ENCODE assay signal across 8 mouse cellular contexts in the genomic region with DNA sequence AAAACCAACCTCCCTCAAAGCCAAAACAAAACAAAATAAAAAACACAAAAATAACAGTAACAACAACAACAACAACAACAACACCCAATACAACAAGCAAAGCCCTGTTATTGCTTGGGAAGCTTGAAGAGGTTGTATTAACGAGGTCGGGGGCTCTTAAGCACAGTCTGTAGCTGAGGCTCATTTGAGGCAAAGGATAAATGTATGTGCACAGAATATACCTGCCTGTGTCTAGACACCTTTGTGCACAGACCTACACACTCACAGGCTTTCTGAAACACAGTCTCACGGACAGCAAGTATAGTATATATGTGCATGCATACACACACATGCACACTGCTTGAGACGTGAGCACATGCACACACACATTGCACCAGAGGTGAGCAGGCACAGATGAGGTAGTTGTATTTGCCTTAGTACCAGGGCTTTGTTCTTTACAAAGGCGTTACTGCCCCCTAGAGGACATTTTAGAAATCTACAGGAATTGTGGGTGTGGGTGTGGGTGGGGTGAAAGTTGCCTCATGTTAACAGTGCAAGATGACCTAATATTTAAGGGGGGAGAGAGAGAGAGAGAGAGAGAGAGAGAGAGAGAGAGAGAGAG. TPM values are rescaled to one million over a fixed set of nuclear protein-coding genes. Genes with fewer than 3 reads are reported as not detected.
DNase-seq lines count a peak whose midpoint lies in the region; ATAC-seq and TF ChIP-seq lines count a peak whose summit lies in the region.

No protein-coding gene starts in this region.

- H3K4me1 ChIP-seq in MEL (ENCODE audit: control insufficient read depth in 1 of 2, insufficient read depth in 2 of 2, low read length in 2 of 2): no peaks in the 10 kb centered on the region; a peak in 2 of 4 replicates
- no peaks in the 10 kb centered on the region for H3K4me1 ChIP-seq in hindbrain, embryonic 14.5 days (replicated peaks; ENCODE audit: control insufficient read depth, insufficient read depth, low read length)
- no peaks in the 10 kb centered on the region for H3K4me1 ChIP-seq in liver, embryonic 11.5 days (replicated peaks; ENCODE audit: control insufficient read depth, insufficient read depth, low read length)

- ATAC-seq in hindbrain, embryonic 14.5 days (ENCODE audit: low FRiP score): peak; percentile 84
- peak; percentile 70 for ATAC-seq in liver, embryonic 11.5 days (replicated peaks; ENCODE audit: low FRiP score)
- ATAC-seq in monocyte, adult 5-6 weeks (replicated peaks; ENCODE audit: insufficient number of reproducible peaks, low FRiP score, low TSS enrichment, poor library complexity, severe bottlenecking): peak; percentile 80

- 23% methylated on average over 5 of the region's 5 CpGs for WGBS in hindbrain, embryonic 14.5 days
- WGBS in liver, embryonic 11.5 days: 17% methylated on average over 5 of the region's 5 CpGs

- H3K9ac ChIP-seq in MEL (ENCODE audit: control insufficient read depth, low read depth, low read length, poor library complexity, severe bottlenecking): no peak overlapping the region
- no peak overlapping the region for H3K9ac ChIP-seq in hindbrain, embryonic 14.5 days
- H3K9ac ChIP-seq in liver, embryonic 11.5 days (ENCODE audit: low read depth, low read length): no peak overlapping the region

- no peak for TF ChIP-seq EP300 in MEL (IDR thresholded peaks at IDR 0.05; ENCODE audit: low read depth in 1 of 2, low read length in 2 of 2)

- no peaks in the 10 kb centered on the region; a peak in 3 of 4 replicates for H3K27me3 ChIP-seq in MEL (ENCODE audit: control insufficient read depth in 1 of 2, insufficient read depth in 2 of 2, low read length in 2 of 2)
- H3K27me3 ChIP-seq in hindbrain, embryonic 14.5 days (ENCODE audit: control insufficient read depth, insufficient read depth, low read length): peaks cover 58% of the 10 kb centered on the region
- H3K27me3 ChIP-seq in liver, embryonic 11.5 days (replicated peaks; ENCODE audit: control insufficient read depth, insufficient read depth, low read length): peaks cover 6% of the 10 kb centered on the region

- H3K79me2 ChIP-seq in MEL (ENCODE audit: control insufficient read depth, insufficient read depth, low read length, poor library complexity): no peaks in the 10 kb centered on the region

- TF ChIP-seq RAD21 in MEL (IDR thresholded peaks at IDR 0.05; ENCODE audit: low read depth, low read length): peak; percentile 89

- no peaks in the 10 kb centered on the region for H3K9me3 ChIP-seq in MEL (replicated peaks; ENCODE audit: insufficient read depth, low read length)
- no peaks in the 10 kb centered on the region for H3K9me3 ChIP-seq in hindbrain, embryonic 14.5 days (ENCODE audit: control insufficient read depth, low read length)
- no peaks in the 10 kb centered on the region for H3K9me3 ChIP-seq in liver, embryonic 11.5 days (ENCODE audit: control insufficient read depth, low read length)

- no peaks in the 10 kb centered on the region for H3K36me3 ChIP-seq in MEL (ENCODE audit: control insufficient read depth in 1 of 2, insufficient read depth in 2 of 2, low read length in 2 of 2)
- H3K36me3 ChIP-seq in hindbrain, embryonic 14.5 days (replicated peaks; ENCODE audit: control insufficient read depth, insufficient read depth): no peaks in the 10 kb centered on the region
- no peaks in the 10 kb centered on the region for H3K36me3 ChIP-seq in liver, embryonic 11.5 days (ENCODE audit: control insufficient read depth, insufficient read depth, low read length)

- no peak overlapping the region for H3K4me2 ChIP-seq in hindbrain, embryonic 14.5 days (replicated peaks)
- H3K4me2 ChIP-seq in liver, embryonic 11.5 days: no peak overlapping the region

- peak; percentile 42 to 82 (median 58); a peak in 5 of 6 replicates for TF ChIP-seq CTCF in MEL (IDR thresholded peaks at IDR 0.05 in 2 of 3, conservative IDR thresholded peaks at IDR 0.05 in 1 of 3; ENCODE audit: control insufficient read depth in 1 of 3, insufficient read depth in 1 of 3, low read depth in 2 of 3, low read length in 3 of 3, poor library complexity in 1 of 3, severe bottlenecking in 1 of 3)

- H3K27ac ChIP-seq in MEL (ENCODE audit: control insufficient read depth, low read depth, low read length): no peak overlapping the region
- no peak overlapping the region for H3K27ac ChIP-seq in hindbrain, embryonic 14.5 days
- H3K27ac ChIP-seq in liver, embryonic 11.5 days (ENCODE audit: low read depth, low read length): no peak overlapping the region

- H3K4me3 ChIP-seq in MEL (ENCODE audit: control insufficient read depth in 1 of 2, insufficient read depth in 1 of 2, low read depth in 2 of 2, low read length in 2 of 2): no peak overlapping the region
- no peak overlapping the region for H3K4me3 ChIP-seq in hindbrain, embryonic 14.5 days (replicated peaks; ENCODE audit: low read length)
- no peak overlapping the region for H3K4me3 ChIP-seq in liver, embryonic 11.5 days (ENCODE audit: low read depth, low read length)

- DNase-seq in adrenal gland, adult 2 months: peak; percentile 39
- DNase-seq in adrenal gland, postnatal 4 days (ENCODE audit: low spot score in 2 of 2): no peak
- peak; percentile 88 for DNase-seq in MEL (ENCODE audit: low read depth, low spot score)
- DNase-seq in embryo, embryonic 11 days: peak; percentile 75
- peak; percentile 72 for DNase-seq in hindbrain, embryonic 14.5 days (ENCODE audit: low spot score)
- no peak for DNase-seq in liver, embryonic 11.5 days (ENCODE audit: low spot score)
- no peak for DNase-seq in urinary bladder, adult 18-20 months (ENCODE audit: low spot score in 2 of 2)

- no peak for TF ChIP-seq POLR2A in MEL (IDR thresholded peaks at IDR 0.05; ENCODE audit: control insufficient read depth in 1 of 2, insufficient read depth in 1 of 2, low read depth in 1 of 2, low read length in 2 of 2, poor library complexity in 1 of 2)

TF ChIP-seq in MEL, 35 proteins besides CTCF, POLR2A, EP300 and RAD21:
- TF ChIP-seq MYC (IDR thresholded peaks at IDR 0.05; ENCODE audit: low read depth, low read length) (peak; percentile 66), ZC3H11A (IDR thresholded peaks at IDR 0.05; ENCODE audit: low read depth, low read length) (peak; percentile 64), SMC3 (IDR thresholded peaks at IDR 0.05; ENCODE audit: low read depth, low read length) (peak; percentile 75), GABPA (IDR thresholded peaks at IDR 0.05; ENCODE audit: low read depth, low read length) (no peak), MAZ (IDR thresholded peaks at IDR 0.05; ENCODE audit: low read depth, low read length) (peak; percentile 42; the same call in 1 of the 2 replicates)
TF ChIP-seq in MEL: peak in this region for 4.

RNA-seq across cellular contexts. Expression of a gene that starts 10.4 kb away (rescaled TPM):
- 10 to 100 TPM; 42.2 to 46.3 TPM for total RNA-seq in adrenal gland, adult 2 months (2021)
- polyA plus RNA-seq in adrenal gland, adult 2 months (2012; rRNA removed): 37.7 and 41.5 TPM in 2 replicates
- total RNA-seq in adrenal gland, postnatal 4 days (2021): 10 to 100 TPM; 53.5 to 55.2 TPM
- total RNA-seq in MEL (2012; rRNA removed): 14.9 and 19.8 TPM in 2 replicates
- 10 to 100 TPM in 1 of 2 experiments, not detected in 1; 38.1 TPM for polyA plus RNA-seq in MEL (2012; ENCODE audit: insufficient read depth in 1 of 2, insufficient read length in 2 of 2, low read depth in 1 of 2, low replicate concordance in 2 of 2, missing spikeins in 1 of 2)
- 39.9 and 40.2 TPM in 2 replicates for polyA plus RNA-seq in hindbrain, embryonic 14.5 days (2014; fragmentation: Nextera tagmentation; extraction: Ambion mirVana)
- polyA plus RNA-seq in liver, embryonic 11.5 days (2014; fragmentation: Nextera tagmentation; extraction: Ambion mirVana): 14.6 and 16.1 TPM in 2 replicates
- 30.1 to 44.1 TPM (median 32.0 TPM) in 3 replicates for total RNA-seq in monocyte, adult 5-6 weeks (2017)

RNA-seq across cellular contexts. Expression of a gene that starts 15.9 kb away (rescaled TPM):
- 1 to 10 TPM; 1.6 to 1.8 TPM for total RNA-seq in adrenal gland, adult 2 months (2021)
- polyA plus RNA-seq in adrenal gland, adult 2 months (2012; rRNA removed): 1.3 and 3.3 TPM in 2 replicates
- 1 to 10 TPM; 6.2 to 7.1 TPM for total RNA-seq in adrenal gland, postnatal 4 days (2021)
- not detected in 2 replicates for total RNA-seq in MEL (2012; rRNA removed)
- polyA plus RNA-seq in MEL (2012; ENCODE audit: insufficient read depth in 1 of 2, insufficient read length in 2 of 2, low read depth in 1 of 2, low replicate concordance in 2 of 2, missing spikeins in 1 of 2): not detected
- polyA plus RNA-seq in hindbrain, embryonic 14.5 days (2014; fragmentation: Nextera tagmentation; extraction: Ambion mirVana): 6.9 and 7.5 TPM in 2 replicates
- 1.0 and 1.4 TPM in 2 replicates for polyA plus RNA-seq in liver, embryonic 11.5 days (2014; fragmentation: Nextera tagmentation; extraction: Ambion mirVana)
- total RNA-seq in monocyte, adult 5-6 weeks (2017): not detected in 3 replicates

RNA-seq across cellular contexts. Expression of a gene that starts 25.4 kb away (rescaled TPM):
- 10 to 100 TPM in 1 of 2 experiments, 1 to 10 TPM in 1; 9.0 to 12.0 TPM for total RNA-seq in adrenal gland, adult 2 months (2021)
- 5.1 and 6.5 TPM in 2 replicates for polyA plus RNA-seq in adrenal gland, adult 2 months (2012; rRNA removed)
- total RNA-seq in adrenal gland, postnatal 4 days (2021): 10 to 100 TPM; 11.7 to 12.7 TPM
- total RNA-seq in MEL (2012; rRNA removed): 1.6 and 2.8 TPM in 2 replicates
- 1 to 10 TPM in 1 of 2 experiments, not detected in 1; 3.9 TPM for polyA plus RNA-seq in MEL (2012; ENCODE audit: insufficient read depth in 1 of 2, insufficient read length in 2 of 2, low read depth in 1 of 2, low replicate concordance in 2 of 2, missing spikeins in 1 of 2)
- 30.3 and 35.4 TPM in 2 replicates for polyA plus RNA-seq in hindbrain, embryonic 14.5 days (2014; fragmentation: Nextera tagmentation; extraction: Ambion mirVana)
- 9.4 and 9.5 TPM in 2 replicates for polyA plus RNA-seq in liver, embryonic 11.5 days (2014; fragmentation: Nextera tagmentation; extraction: Ambion mirVana)
- 0.64 to 2.5 TPM in 2 of 3 replicates, not detected in the other for total RNA-seq in monocyte, adult 5-6 weeks (2017)

Comparison
In these comparisons a context has a peak if more than half of its experiments do, and no peak if none do; other contexts are left out.
1. DNase-seq: peak in adrenal gland, adult 2 months (single experiment), MEL (single experiment), embryo, embryonic 11 days (single experiment) and hindbrain, embryonic 14.5 days (single experiment); none in adrenal gland, postnatal 4 days (0 of 2), liver, embryonic 11.5 days (single experiment) and urinary bladder, adult 18-20 months (0 of 2).
2. Peak in every context shown above with its lines, with median percentiles within 50 percentile points of each other: ATAC-seq.